Mouse (Mus musculus) megakaryocyte, embryonic 14.5 days (primary cell): ENCODE data around the gene Usp15.

Experiments
- FLI1 ChIP-seq: IDR thresholded peaks from 2 replicates; pipeline ENCODE4 v1.6.1; 2012; ENCODE audit warnings: low read length, inconsistent platforms, mixed read lengths
- GATA1 ChIP-seq: IDR thresholded peaks from 3 replicates; pipeline ENCODE4 v1.6.1; 2012; ENCODE audit warnings: mixed read lengths, low read length, inconsistent platforms, borderline replicate concordance

- TF ChIP-seq GATA1, result no peak
- no peak for TF ChIP-seq FLI1
These were observed 2.3 kb upstream of the Usp15 start for GRCm38 (mm10) chr10:123199119-123199518.
